Mouse (Mus musculus): ENCODE data around the gene Rnf144a. TPM values are rescaled to one million over a fixed set of nuclear protein-coding genes. Genes with fewer than 3 reads are reported as not detected.

Rnf144a gene
- 59.5 and 64.0 TPM in 2 replicates for polyA plus RNA-seq (2016; fragmentation: Nextera tagmentation; extraction: Ambion mirVana)

- peak; percentile 86 for ATAC-seq (ENCODE audit: insufficient number of reproducible peaks, insufficient read depth, low FRiP score, low TSS enrichment)
- peak within 1 kb of the TSS; percentile 82 for H3K27ac ChIP-seq
- H3K4me3 ChIP-seq, result peak within 1 kb of the TSS; percentile 81
- no peaks in the 10 kb centered on the region for H3K27me3 ChIP-seq
- H3K4me1 ChIP-seq, result peaks cover 23% of the 10 kb centered on the region
- no peaks in the 10 kb centered on the region for H3K36me3 ChIP-seq
- H3K9me3 ChIP-seq, result no peaks in the 10 kb centered on the region
- WGBS, result under 1% methylated on average over 42 of the region's 45 CpGs
- peak within 1 kb of the TSS; percentile 88 for H3K4me2 ChIP-seq (replicated peaks)
- H3K9ac ChIP-seq, result peak within 1 kb of the TSS; percentile 95
These were observed at the start of gene Rnf144a for GRCm38 (mm10) chr12:26415104-26415771. Rnf144a (minus strand) TSS chr12:26415254.

- Histone ChIP-seq H3K4me2 (replicated peaks) (no peak overlapping the region), H3K4me1 (0 out of 2 replicates have a peak, but pooled peaks cover 10% of the 10 kb centered on the region), H3K36me3 (no peaks in the 10 kb centered on the region), H3K27ac (no peak overlapping the region), H3K4me3 (no peak overlapping the region), H3K9me3 (no peaks in the 10 kb centered on the region), H3K9ac (no peak overlapping the region), H3K27me3 (no peaks in the 10 kb centered on the region)
- ATAC-seq (ENCODE audit: insufficient number of reproducible peaks, insufficient read depth, low FRiP score, low TSS enrichment), result no peak
- WGBS, result 57% methylated on average over 2 of the region's 2 CpGs
These were observed 45.0 kb upstream of the Rnf144a start for GRCm38 (mm10) chr12:26460091-26460490.

GRCm38 (mm10) chr12:26456028-26456698, 41.1 kb upstream of the Rnf144a start, which contains the start of gene Rsad2:
Rsad2 (minus strand) TSS chr12:26456452.
- Histone ChIP-seq H3K4me2 (replicated peaks) (no peak within 1 kb of the TSS), H3K27me3 (no peaks in the 10 kb centered on the region), H3K4me1 (0 out of 2 replicates have a peak, but pooled peaks cover 10% of the 10 kb centered on the region), H3K9ac (no peak within 1 kb of the TSS), H3K9me3 (no peaks in the 10 kb centered on the region), H3K36me3 (no peaks in the 10 kb centered on the region), H3K4me3 (no peak within 1 kb of the TSS), H3K27ac (no peak within 1 kb of the TSS; the same call in 1 of the 2 replicates)
- 47% methylated on average over 13 of the region's 13 CpGs for WGBS
- ATAC-seq (ENCODE audit: insufficient number of reproducible peaks, insufficient read depth, low FRiP score, low TSS enrichment), result peak; percentile 87

GRCm38 (mm10) chr12:26454682-26455081, 39.6 kb upstream of the Rnf144a start:
- Histone ChIP-seq H3K27ac (no peak overlapping the region), H3K9me3 (no peaks in the 10 kb centered on the region), H3K27me3 (no peaks in the 10 kb centered on the region), H3K4me2 (replicated peaks) (no peak overlapping the region), H3K9ac (no peak overlapping the region), H3K4me3 (no peak overlapping the region), H3K4me1 (0 out of 2 replicates have a peak, but pooled peaks cover 10% of the 10 kb centered on the region), H3K36me3 (no peaks in the 10 kb centered on the region)
- WGBS, result 65% methylated on average over 5 of the region's 5 CpGs
- no peak for ATAC-seq (ENCODE audit: insufficient number of reproducible peaks, insufficient read depth, low FRiP score, low TSS enrichment)

- Histone ChIP-seq H3K4me2 (replicated peaks) (no peak overlapping the region), H3K9ac (no peak overlapping the region), H3K36me3 (no peaks in the 10 kb centered on the region), H3K9me3 (no peaks in the 10 kb centered on the region), H3K27ac (no peak overlapping the region), H3K27me3 (no peaks in the 10 kb centered on the region), H3K4me1 (0 out of 2 replicates have a peak, but pooled peaks cover 10% of the 10 kb centered on the region), H3K4me3 (no peak overlapping the region)
- WGBS, result 73% methylated on average over 4 of the region's 4 CpGs
- no peak for ATAC-seq (ENCODE audit: insufficient number of reproducible peaks, insufficient read depth, low FRiP score, low TSS enrichment)
These were observed 37.9 kb upstream of the Rnf144a start for GRCm38 (mm10) chr12:26452951-26453350.

- no peak overlapping the region for H3K4me3 ChIP-seq
- H3K27me3 ChIP-seq, result no peaks in the 10 kb centered on the region
- WGBS, result 39% methylated on average over 1 of the region's 1 CpGs
- ATAC-seq (ENCODE audit: insufficient number of reproducible peaks, insufficient read depth, low FRiP score, low TSS enrichment), result no peak
- H3K4me1 ChIP-seq, result 0 out of 2 replicates have a peak, but pooled peaks cover 5% of the 10 kb centered on the region
- no peak overlapping the region for H3K9ac ChIP-seq
- H3K27ac ChIP-seq, result no peak overlapping the region
- H3K36me3 ChIP-seq, result no peaks in the 10 kb centered on the region
- H3K9me3 ChIP-seq, result no peaks in the 10 kb centered on the region
- no peak overlapping the region for H3K4me2 ChIP-seq (replicated peaks)
These were observed 36.1 kb upstream of the Rnf144a start for GRCm38 (mm10) chr12:26451150-26451549.

- H3K4me3 ChIP-seq, result no peak overlapping the region
- H3K9me3 ChIP-seq, result no peaks in the 10 kb centered on the region
- no peaks in the 10 kb centered on the region for H3K36me3 ChIP-seq
- no peaks in the 10 kb centered on the region for H3K4me1 ChIP-seq
- H3K9ac ChIP-seq, result no peak overlapping the region
- H3K27ac ChIP-seq, result no peak overlapping the region
- ATAC-seq (ENCODE audit: insufficient number of reproducible peaks, insufficient read depth, low FRiP score, low TSS enrichment), result no peak
- H3K4me2 ChIP-seq (replicated peaks), result no peak overlapping the region
- H3K27me3 ChIP-seq, result no peaks in the 10 kb centered on the region
- 98% methylated on average over 2 of the region's 2 CpGs for WGBS
These were observed 34.4 kb upstream of the Rnf144a start for GRCm38 (mm10) chr12:26449483-26449882.

GRCm38 (mm10) chr12:26446377-26447045, 31.5 kb upstream of the Rnf144a start:
- WGBS, result 84% methylated on average over 4 of the region's 4 CpGs

GRCm38 (mm10) chr12:26444511-26444910, 29.5 kb upstream of the Rnf144a start:
- 91% methylated on average over 2 of the region's 2 CpGs for WGBS
- Histone ChIP-seq H3K9me3 (no peaks in the 10 kb centered on the region), H3K4me1 (no peaks in the 10 kb centered on the region), H3K4me2 (replicated peaks) (no peak overlapping the region), H3K27ac (no peak overlapping the region), H3K9ac (no peak overlapping the region), H3K27me3 (no peaks in the 10 kb centered on the region), H3K4me3 (no peak overlapping the region), H3K36me3 (no peaks in the 10 kb centered on the region)
- ATAC-seq (ENCODE audit: insufficient number of reproducible peaks, insufficient read depth, low FRiP score, low TSS enrichment), result no peak

More at GRCm38 (mm10) chr12:26446377-26447045, 31.5 kb upstream of the Rnf144a start:
- no peak overlapping the region for H3K4me3 ChIP-seq
- no peaks in the 10 kb centered on the region for H3K27me3 ChIP-seq
- no peaks in the 10 kb centered on the region for H3K36me3 ChIP-seq
- H3K4me2 ChIP-seq (replicated peaks), result no peak overlapping the region
- H3K9ac ChIP-seq, result no peak overlapping the region
- no peaks in the 10 kb centered on the region for H3K4me1 ChIP-seq
- H3K27ac ChIP-seq, result no peak overlapping the region
- no peak for ATAC-seq (ENCODE audit: insufficient number of reproducible peaks, insufficient read depth, low FRiP score, low TSS enrichment)
- no peaks in the 10 kb centered on the region for H3K9me3 ChIP-seq

GRCm38 (mm10) chr12:26444054-26444453, 29.0 kb upstream of the Rnf144a start:
- Histone ChIP-seq H3K9me3 (no peaks in the 10 kb centered on the region), H3K27me3 (no peaks in the 10 kb centered on the region), H3K4me1 (no peaks in the 10 kb centered on the region), H3K36me3 (no peaks in the 10 kb centered on the region), H3K9ac (no peak overlapping the region), H3K4me2 (replicated peaks) (no peak overlapping the region), H3K4me3 (no peak overlapping the region), H3K27ac (no peak overlapping the region)
- no peak for ATAC-seq (ENCODE audit: insufficient number of reproducible peaks, insufficient read depth, low FRiP score, low TSS enrichment)
- 1% methylated on average over 2 of the region's 2 CpGs for WGBS

GRCm38 (mm10) chr12:26439366-26439765, 24.3 kb upstream of the Rnf144a start:
- Histone ChIP-seq H3K4me2 (replicated peaks) (no peak overlapping the region), H3K9ac (no peak overlapping the region), H3K36me3 (no peaks in the 10 kb centered on the region), H3K4me3 (no peak overlapping the region), H3K4me1 (no peaks in the 10 kb centered on the region), H3K27ac (no peak overlapping the region), H3K27me3 (no peaks in the 10 kb centered on the region), H3K9me3 (no peaks in the 10 kb centered on the region)
- ATAC-seq (ENCODE audit: insufficient number of reproducible peaks, insufficient read depth, low FRiP score, low TSS enrichment), result no peak
- WGBS, result 42% methylated on average over 3 of the region's 3 CpGs
